Mouse (Mus musculus) gonadal fat pad, adult 2 months (tissue): ENCODE measurements around the gene Specc1l. TPM values are rescaled to one million over a fixed set of nuclear protein-coding genes. Genes with fewer than 3 reads are reported as not detected.
"Not testable (repeated sequence)": the region's sequence is repeated elsewhere in the genome, so short reads cannot be mapped to it uniquely, and the experiment has no call there.

Source experiments
- DNase-seq: peaks from one replicate; pipeline ENCODE4 v3.0.0-alpha.2; 2012; ENCODE audit warnings: low read depth
- polyA plus RNA-seq: library from polyadenylated mRNA; depleted of rRNA; stranded (reverse); fragments of >200 nt; gene quantifications from 2 replicates; pipeline ENCODE4 v1.2.3, GENCODE M21; 2012

Gene Specc1l
- polyA plus RNA-seq, 1 experiment: 19.2 TPM

DNA sequence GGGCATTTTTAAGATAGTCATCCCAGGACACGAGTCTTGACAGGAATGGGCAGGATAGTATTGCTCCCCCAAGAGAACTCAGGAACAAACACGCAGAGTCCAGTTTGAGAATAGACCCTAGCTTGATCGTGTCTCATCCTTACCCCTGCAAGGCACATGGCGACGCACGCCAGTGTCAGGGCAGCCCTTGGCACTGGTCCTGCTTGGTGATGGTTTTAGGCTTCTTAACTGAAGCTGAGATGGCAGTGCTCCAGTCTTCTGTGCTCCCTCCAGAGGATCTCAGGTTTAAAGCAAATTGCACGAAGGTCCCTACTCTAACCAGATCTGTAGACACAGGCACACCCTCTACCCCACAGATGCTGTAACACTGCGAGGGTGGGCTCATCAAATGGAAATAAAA, 103.9 kb downstream of the Specc1l start:
- no peak for DNase-seq

DNA sequence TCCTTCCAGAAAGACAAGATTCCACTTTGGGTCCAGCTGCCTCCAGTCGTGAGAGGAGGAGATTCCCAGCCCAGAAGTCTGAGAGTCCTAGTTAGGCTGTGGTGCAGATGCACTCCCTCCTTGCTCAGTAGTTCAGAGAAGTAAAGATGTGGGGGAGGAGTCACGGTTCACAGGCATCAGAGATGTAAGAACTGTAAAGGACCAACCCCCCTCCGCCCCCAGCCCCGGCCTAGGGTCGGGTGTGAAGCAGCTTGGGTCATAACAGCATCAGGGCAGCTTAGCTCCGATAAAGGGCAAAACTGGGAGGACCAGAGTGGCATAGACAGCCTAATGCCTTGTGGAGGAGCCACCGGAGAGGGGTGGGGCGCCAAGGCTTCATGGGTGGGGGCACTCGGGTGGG, 104.6 kb downstream of the Specc1l start:
- no peak for DNase-seq

DNA sequence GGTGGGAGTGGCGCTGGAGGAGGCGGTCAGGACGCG, 104.8 kb downstream of the Specc1l start, which contains the start of gene Adora2a:
TSS of gene Adora2a (plus strand) at position 6 of the 36 bp plus-strand sequence.
- DNase-seq: no peak

DNA sequence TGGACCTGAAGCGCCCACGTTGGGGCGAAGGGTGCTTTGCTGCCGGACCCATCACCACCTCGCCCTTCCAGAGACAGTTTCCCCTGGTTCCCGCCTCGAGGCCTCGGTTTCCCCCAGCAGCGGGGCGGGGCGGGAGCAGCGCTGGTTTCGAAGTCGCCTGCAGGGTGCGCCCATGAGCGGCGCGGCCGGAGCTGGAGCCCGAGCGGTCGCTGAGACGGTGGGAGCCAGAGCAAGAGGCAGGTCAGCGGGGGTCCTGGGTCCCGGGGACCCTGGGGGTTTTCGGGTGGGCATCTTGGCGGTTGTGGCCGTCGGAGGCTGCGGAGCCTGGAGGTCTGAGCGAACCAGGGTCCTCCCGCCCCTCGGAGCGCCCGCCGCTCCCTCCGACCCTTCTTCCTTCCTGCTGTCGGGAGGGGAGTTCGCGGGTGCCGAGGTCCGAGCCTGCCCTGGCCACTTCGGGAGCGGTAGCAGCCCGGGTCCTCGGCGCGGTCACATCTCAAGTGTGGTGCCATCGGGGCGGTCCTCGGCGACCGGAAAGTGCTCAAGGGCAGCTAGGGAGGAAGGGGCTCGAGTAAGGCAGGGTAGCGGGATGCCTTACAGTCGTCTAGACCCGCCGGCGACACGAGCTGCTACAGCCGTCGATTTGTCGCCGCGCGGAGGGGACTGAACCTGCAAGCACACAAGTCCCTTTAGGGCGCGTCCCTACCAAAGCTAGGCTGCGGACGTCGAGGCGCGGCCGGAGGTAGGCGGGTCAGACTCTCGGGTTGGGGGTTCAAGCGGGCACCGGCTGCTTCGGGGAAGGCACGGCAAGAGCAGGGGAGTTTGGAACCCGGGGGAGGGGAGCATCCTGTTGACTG, 105.3 kb downstream of the Specc1l start:
- no peak for DNase-seq

DNA sequence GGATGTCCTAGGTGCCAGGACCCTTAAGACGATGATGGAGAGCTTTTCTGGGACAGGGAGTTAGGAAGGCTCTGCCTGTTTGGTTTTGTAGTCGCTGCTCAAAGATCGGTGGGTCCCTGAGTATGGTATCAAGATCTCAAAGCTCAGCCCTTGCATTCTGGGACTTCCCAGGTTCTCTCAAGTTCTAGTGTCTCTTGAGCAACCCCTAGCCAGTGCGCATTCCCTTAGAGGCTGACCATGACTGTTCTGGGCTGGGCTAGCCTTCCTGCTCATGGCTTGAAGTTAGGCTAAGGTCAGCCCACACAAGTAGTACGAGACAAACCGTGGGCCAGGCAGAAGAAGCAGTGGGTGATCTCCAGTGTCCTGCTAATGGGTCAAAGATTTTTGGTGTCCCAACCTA, 106.3 kb downstream of the Specc1l start:
- no peak for DNase-seq

DNA sequence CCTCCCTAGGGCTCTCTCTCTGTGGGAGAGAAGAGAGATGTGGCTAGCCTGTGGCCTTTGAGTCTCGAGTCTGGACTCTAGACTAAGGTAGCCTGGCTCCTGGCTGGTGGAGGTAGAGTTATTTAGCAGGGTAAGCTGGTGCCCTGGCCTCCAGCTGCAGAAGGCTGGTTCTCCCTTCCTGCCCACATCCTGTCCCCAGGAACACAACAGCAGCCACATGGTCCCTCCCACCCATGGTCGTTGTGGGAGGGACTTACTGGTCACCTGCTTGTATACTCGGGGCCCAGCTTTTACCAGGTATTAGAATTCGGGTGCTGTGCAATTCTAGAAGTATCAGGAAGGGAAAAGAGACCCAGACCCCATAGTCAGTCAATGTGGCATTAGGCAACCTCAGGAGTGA, 108.4 kb downstream of the Specc1l start:
- DNase-seq: no peak

DNA sequence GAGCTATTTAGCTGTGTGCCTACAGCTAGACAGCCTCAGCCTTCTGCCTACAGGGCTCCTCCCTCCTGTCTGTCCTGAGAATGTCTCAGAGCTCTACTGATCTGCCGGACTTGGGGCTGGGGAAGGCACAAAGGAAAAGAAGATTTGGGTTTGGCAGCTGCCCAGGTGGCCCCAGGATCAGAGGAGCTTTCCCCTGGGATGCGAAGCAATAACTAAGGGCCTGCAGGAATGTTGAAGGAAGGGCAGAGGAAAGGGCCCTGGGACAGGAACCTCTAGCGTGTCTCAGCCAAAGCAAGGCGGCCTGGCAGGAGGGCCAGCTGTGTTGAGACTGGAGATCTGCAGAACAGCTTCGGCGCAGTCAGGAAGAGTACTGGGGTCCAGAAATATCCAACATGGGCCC, 111.1 kb downstream of the Specc1l start:
- DNase-seq: no peak

DNA sequence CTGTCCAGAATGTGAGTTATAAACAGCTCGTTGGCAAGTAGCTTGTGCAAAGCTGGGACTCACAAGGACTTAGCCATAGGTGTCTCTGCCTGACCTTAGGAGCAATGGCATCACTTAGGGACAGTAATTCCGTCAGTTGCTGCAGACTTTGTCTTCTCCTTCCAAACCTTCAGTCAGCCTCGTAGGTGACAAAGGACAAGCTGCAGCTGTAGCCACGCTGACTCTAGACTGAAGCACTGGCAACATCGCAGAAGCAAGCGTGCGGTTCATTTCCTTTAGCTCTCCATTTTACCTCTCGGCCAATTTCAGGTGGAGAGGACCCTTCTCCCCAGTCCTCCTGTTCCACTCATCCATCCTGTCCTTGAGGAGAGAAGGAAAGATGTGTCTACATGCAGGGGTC, 112.1 kb downstream of the Specc1l start:
- no peak for DNase-seq

DNA sequence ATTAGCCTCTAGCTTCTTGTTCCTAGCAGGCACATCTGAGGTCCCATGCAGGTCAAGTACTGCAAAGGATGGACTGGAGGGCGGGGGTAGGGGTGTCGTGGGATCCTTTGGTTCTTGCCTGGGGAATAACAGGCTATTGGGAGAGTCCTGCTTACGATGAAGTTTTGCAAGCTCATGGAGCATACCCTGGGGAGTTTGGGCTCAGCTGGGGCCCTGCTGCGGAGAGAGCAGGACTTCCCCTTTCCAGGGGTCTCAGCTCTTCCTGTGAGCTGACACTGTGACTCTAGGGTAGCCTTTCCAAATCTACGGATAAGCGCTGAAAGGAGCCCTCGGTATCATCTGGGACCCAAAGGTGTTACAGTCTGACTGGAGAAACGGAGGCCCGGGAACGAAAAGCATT, 112.5 kb downstream of the Specc1l start:
- no peak for DNase-seq

DNA sequence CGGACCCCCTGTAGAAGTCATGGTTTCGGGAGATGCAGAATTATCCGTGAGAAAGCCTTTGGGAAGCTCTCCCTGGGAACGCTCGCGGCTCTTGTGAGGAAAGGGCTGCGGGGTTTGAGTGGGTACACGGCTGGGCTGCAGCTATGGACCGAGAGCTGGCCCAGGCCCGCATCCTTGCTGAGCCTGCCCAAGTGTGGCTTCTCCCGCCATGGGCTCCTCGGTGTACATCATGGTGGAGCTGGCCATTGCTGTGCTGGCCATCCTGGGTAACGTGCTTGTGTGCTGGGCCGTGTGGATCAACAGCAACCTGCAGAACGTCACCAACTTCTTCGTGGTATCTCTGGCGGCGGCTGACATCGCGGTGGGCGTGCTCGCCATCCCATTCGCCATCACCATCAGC, 113.9 kb downstream of the Specc1l start:
- DNase-seq: no peak

DNA sequence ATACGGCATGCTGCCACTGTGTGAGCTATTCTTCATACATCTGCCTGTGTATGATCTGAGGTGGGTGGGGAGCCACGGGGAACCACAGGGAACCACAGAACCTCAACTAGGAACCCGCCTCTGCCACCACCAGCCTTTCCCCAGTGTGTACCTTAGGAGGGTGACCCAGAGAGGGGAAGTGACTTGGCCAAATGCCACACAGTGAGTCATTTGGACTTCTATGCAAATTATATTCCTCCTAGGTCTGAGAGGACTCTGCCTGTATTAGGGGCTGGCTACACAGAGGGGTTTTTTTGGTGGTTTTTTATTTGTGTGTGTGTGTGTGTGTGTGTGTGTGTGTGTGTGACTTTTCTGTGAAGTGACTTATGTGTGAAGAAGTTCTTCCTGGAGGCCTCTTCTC, 114.7 kb downstream of the Specc1l start:
- no peak for DNase-seq

DNA sequence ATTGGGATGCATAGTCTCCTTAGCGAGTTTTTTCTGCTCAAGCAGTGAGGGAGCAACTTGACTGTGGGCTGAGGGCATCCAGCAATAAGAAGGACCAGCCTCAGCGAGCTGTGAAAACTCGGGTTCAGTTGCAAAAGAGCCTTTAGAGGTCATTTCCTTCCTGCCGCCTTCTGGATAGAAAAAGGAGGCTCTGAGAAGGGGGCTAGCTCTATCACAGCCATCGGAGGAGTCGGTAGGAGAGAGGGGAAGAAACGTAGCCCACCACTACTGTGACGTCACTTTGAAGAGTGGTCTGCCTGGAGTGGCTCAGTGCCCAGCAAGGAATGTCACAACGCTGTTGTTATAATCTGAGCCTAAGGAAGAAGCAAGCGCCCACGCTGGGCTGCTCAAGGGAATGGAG, 115.2 kb downstream of the Specc1l start:
- no peak for DNase-seq

DNA sequence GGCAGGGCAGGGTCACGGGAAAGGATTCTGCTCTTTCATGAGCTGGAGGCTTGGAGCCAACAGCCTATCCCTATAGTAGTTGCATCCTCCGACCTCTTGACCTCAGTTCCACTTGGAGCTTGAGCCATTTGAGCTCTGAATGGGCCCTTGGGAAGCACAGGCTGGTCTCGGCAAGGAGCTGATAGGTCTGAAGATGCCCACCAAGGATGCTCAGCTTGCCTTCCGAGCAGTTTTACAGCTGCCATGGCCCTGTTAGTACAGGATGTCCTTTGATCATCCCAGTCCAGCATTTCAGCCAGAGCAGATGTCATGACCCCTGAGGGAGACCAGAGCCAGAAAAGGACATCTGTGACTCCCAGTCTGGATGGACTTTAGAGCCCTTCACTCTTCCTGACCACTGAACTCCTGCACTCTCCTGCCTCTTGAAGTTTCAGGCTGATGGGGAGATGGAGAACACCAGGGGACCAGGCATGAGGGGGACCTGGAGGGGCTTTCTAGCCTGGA, 116.4 kb downstream of the Specc1l start:
- no peak for DNase-seq

DNA sequence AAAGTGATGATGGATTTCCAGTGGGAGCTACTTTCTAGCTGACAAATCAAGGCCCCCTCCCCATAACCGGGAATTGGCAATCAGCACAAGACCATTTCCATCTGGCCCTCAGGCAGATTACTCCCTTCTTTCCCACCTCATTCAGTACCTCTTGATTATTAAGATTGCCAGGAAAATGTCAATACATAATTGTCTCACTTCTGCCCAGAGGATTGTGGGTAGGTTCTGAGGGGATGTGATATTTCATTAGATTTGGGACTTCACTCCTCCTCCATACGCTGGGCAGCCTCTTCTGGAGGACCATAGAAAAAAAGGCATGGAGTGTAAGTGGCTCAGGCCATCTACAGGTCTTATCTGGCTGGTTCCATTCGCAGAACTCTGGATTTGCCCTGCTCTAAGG, 120.4 kb downstream of the Specc1l start:
- DNase-seq: no peak

DNA sequence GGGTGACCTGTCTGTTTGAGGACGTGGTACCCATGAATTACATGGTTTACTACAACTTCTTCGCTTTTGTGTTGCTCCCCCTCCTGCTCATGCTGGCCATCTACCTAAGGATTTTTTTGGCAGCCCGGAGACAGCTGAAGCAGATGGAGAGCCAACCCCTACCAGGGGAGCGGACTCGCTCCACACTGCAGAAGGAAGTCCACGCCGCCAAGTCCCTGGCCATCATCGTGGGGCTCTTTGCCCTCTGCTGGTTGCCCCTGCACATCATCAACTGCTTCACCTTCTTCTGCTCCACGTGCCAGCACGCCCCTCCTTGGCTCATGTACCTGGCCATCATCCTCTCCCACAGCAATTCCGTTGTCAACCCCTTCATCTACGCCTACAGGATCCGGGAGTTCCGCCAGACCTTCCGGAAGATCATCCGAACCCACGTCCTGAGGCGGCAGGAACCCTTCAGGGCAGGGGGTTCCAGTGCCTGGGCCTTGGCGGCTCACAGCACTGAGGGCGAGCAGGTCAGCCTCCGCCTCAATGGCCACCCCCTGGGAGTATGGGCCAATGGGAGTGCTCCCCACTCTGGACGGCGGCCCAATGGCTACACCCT, 121.4 kb downstream of the Specc1l start:
- DNase-seq: no peak

DNA sequence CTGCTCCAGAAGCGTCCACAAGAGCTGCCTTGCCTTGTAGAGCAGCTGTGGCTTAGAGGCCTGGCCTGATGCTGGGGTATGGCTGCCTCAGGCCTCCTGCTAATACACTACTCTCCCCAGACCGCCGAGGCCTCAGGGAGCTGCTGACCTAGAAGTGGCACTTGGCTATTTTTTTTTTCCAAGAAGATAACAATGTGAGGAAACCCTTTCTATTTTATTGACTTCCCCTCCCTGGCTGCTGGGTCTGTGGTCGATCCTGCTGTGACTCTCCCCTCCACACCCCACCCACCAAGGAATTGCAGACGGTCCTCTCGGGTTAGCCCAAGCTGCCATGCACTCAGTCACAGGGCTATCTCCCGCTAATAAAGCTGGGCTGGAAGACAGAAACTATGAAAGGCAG, 122.3 kb downstream of the Specc1l start:
- no peak for DNase-seq

DNA sequence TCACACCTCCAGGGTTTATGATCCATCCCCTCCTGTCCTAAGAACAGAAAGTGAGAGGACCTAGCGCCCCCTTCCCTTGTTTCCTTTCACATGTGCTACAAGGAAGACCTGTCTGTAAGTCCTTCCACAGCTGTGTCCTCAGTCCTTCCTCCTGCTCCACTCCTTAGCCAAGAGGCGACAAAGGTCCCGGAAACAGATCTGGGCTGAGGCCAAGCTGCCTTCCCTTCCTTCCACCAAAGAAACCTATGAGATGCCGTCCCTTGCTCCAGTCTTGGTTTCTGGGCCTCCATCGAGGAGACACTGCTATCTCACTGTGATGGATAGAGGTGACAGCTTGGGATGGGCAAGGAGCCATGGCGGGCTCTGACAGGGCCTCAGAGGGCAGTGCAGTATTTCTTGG, 123.2 kb downstream of the Specc1l start:
- no peak for DNase-seq

DNA sequence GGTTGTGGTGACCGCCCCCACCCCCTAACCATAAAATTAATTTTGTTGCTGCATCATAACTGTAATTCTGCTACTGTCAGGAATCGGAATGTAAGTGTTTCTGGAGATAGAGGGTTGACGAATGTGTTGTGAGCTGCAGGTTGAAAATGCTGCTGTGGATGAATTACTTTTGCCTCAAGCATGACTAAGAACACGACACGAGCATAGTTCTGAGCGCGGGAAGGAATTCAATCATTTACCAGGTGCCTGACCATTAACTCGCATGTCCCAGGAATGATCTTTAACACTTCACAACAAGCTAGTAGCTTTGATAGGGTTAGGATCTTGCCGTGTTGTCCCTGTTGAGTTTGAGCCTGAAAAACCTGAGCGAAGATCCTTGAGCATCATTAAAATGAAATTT, 125.4 kb downstream of the Specc1l start:
- no peak for DNase-seq

DNA sequence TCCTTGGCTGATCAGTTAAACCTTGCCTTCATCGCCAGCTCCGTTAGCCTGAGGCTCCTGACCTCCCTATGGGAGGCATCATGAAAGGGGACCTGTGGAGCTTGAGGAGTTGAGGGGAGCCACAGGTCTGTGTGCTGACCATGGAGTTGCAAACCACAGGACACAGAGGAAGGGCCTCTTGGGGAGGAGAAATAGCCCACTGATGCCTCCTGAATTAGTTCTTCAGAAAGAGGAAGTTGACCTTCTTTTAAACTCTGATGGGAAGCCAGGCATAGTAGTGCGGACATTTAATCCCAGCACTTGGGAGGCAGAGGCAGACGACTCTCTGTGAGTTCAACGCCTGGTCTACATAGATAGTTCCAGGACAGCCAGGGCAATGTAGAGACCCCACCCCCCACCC, 127.0 kb downstream of the Specc1l start:
- DNase-seq: no peak

DNA sequence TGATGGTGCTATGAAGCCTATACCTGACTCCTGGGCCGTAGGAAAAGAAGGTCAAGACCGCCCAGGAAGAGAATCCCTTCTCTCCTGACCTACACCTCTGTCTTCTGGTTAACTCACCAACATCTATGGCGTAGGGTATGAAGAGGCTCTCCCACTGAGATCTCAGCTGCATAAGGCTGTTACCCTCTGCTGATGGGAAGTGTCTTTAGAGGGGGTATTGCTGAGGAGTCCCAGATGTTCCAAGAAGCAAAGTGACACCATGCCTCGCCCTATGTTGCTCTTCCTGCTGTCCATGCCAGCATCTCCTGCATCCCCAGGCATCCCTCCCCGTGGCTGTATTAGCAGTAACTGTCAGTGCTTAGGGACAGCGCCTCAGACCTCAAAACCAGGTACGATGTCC, 127.5 kb downstream of the Specc1l start:
- DNase-seq: no peak

DNA sequence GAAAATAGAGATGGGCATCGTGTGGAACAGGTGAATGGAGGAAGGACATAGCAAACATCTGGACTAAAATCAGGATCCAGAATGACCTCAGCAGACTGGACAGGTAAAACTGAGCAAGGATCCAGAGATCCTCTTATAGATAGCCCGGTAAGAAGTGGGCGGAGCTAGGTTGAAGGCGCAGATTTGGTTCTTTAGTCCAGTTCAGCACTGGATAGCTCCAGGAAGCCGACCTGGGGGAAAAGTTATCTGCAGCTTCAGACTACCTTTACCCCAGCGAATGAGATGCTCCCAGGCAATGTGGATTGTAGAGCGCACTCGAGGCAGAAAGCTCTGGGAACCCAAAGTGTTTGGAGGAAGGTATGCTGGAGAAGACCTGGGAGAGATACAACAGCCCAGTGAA, 130.1 kb downstream of the Specc1l start:
- DNase-seq: no peak

DNA sequence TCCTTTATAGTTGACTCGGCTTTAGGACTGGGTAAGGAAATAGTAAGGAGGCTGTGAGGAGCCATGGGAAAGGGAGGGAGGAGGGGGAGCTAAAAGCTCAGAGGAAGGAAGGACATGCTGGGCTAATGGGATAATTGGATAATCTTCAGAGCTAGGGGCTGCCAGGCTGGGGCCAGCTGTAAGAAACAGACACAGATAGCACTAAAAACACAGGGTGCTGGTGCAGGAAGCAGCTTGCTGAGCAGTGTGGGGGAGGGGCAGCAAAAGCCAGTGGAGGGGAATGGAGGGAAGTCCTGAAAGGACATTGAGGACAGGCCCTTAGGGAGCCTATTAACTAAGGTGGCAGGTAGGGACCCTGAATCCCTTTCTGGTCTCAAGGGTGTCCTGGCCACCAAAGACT, 132.7 kb downstream of the Specc1l start:
- not testable (repeated sequence) for DNase-seq

DNA sequence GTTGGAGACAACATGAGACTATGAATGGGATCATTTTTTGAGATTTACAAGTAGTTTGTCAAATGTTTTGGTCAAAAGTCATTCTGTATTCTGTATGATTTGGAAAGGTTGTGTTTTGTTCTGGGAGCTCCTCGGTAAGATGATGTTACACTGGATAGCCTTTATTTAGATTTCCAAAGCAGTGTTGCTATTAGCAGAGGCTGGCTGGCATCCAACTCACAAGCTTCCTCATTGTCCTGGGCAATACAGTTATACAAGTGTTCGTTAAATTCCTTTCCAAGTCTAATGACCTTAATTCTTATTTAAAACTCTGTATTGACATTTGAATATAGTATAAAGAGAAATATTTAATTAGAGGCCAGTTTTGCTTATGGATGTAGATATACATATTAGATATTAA, 133.4 kb downstream of the Specc1l start:
- no peak for DNase-seq

DNA sequence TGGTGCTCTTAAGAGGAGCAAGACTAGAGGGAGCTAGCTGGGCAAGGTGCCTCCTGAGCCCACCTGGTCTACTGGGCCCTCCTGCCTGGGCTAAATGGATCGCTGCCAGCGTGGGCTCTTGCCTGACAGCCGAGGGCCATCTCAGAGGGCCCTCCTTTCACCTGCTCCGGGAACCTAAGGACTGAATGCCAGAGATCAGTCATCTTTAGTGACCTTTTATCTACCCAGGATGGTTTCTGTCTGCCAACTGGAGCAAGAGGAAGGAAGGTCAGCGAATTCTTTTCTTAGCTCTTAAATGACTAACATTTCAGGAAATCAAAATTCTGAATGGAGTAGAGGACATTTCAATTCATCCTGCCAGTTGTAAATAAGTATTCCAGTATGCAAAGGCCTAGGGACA, 138.7 kb downstream of the Specc1l start:
- DNase-seq: no peak
